Mouse (Mus musculus) liver, postnatal 0 days (tissue): ENCODE data around the gene Flcn.

Experiments
- CTCF ChIP-seq: sonication (generic); IDR thresholded peaks from 2 replicates; pipeline ENCODE4 v1.5.1; 2016; ENCODE audit warnings: antibody characterized with exemption, low read depth
- EP300 ChIP-seq: IDR thresholded peaks from 2 replicates; pipeline ENCODE4 v1.6.1; 2016; ENCODE audit warnings: antibody characterized with exemption, low read depth, mild to moderate bottlenecking

- no peak for TF ChIP-seq CTCF
- no peak for TF ChIP-seq EP300
Observed at GRCm38 (mm10) chr11:59789311-59789710, 20.5 kb downstream of the Flcn start.
